Mouse (Mus musculus): ENCODE measurements around the gene Pla2g3. TPM values are rescaled to one million over a fixed set of nuclear protein-coding genes. Genes with fewer than 3 reads are reported as not detected.

Gene Pla2g3
- total and polyA plus RNA-seq, 2 experiments from 2014 or later: 11.9 to 26.2 TPM

GRCm38 (mm10) chr11:3519756-3520398, 31.8 kb downstream of the Pla2g3 start:
- H3K9ac ChIP-seq: no peak overlapping the region
- no peaks in the 10 kb centered on the region; the same call in 1 of the 2 replicates for H3K36me3 ChIP-seq (ENCODE audit: insufficient read depth)
- H3K27ac ChIP-seq (ENCODE audit: low read depth, low read length): no peak overlapping the region
- H3K4me1 ChIP-seq (ENCODE audit: insufficient read depth): 0 out of 2 replicates have a peak, but pooled peaks cover 3% of the 10 kb centered on the region
- no peaks in the 10 kb centered on the region for H3K27me3 ChIP-seq (ENCODE audit: insufficient read depth, low read length)
- H3K4me2 ChIP-seq (ENCODE audit: low read depth): no peak overlapping the region
- WGBS: 86% methylated on average over 11 of the region's 11 CpGs
- no peak overlapping the region for H3K4me3 ChIP-seq (ENCODE audit: low read depth, low read length)
- TF ChIP-seq CTCF (IDR thresholded peaks at IDR 0.05; ENCODE audit: low read depth): no peak
- DNase-seq: no peak
- no peak for ATAC-seq
- H3K9me3 ChIP-seq (ENCODE audit: low read length): no peaks in the 10 kb centered on the region

GRCm38 (mm10) chr11:3520919-3521318, 32.8 kb downstream of the Pla2g3 start:
- Histone ChIP-seq H3K27ac (ENCODE audit: low read depth, low read length) (no peak overlapping the region), H3K4me2 (ENCODE audit: low read depth) (no peak overlapping the region), H3K4me3 (ENCODE audit: low read depth, low read length) (no peak overlapping the region), H3K36me3 (ENCODE audit: insufficient read depth) (no peaks in the 10 kb centered on the region; the same call in 1 of the 2 replicates), H3K27me3 (ENCODE audit: insufficient read depth, low read length) (no peaks in the 10 kb centered on the region), H3K9me3 (ENCODE audit: low read length) (no peaks in the 10 kb centered on the region), H3K4me1 (ENCODE audit: insufficient read depth) (0 out of 2 replicates have a peak, but pooled peaks cover 3% of the 10 kb centered on the region), H3K9ac (no peak overlapping the region)
- WGBS: 76% methylated on average over 14 of the region's 14 CpGs
- no peak for TF ChIP-seq CTCF (IDR thresholded peaks at IDR 0.05; ENCODE audit: low read depth)
- no peak for DNase-seq
- no peak for ATAC-seq

- ATAC-seq: no peak
- Histone ChIP-seq H3K36me3 (ENCODE audit: insufficient read depth) (no peaks in the 10 kb centered on the region; the same call in 1 of the 2 replicates), H3K4me1 (ENCODE audit: insufficient read depth) (0 out of 2 replicates have a peak, but pooled peaks cover 3% of the 10 kb centered on the region), H3K4me2 (ENCODE audit: low read depth) (no peak overlapping the region), H3K9ac (no peak overlapping the region), H3K27me3 (ENCODE audit: insufficient read depth, low read length) (no peaks in the 10 kb centered on the region), H3K9me3 (ENCODE audit: low read length) (no peaks in the 10 kb centered on the region), H3K27ac (ENCODE audit: low read depth, low read length) (no peak overlapping the region), H3K4me3 (ENCODE audit: low read depth, low read length) (no peak overlapping the region)
- no peak for TF ChIP-seq CTCF (IDR thresholded peaks at IDR 0.05; ENCODE audit: low read depth)
- DNase-seq: no peak
- WGBS: 91% methylated on average over 23 of the region's 23 CpGs
Observed at GRCm38 (mm10) chr11:3521339-3522224, 33.5 kb downstream of the Pla2g3 start.

- Histone ChIP-seq H3K4me2 (ENCODE audit: low read depth) (no peak overlapping the region), H3K36me3 (ENCODE audit: insufficient read depth) (no peaks in the 10 kb centered on the region; the same call in 1 of the 2 replicates), H3K4me3 (ENCODE audit: low read depth, low read length) (no peak overlapping the region), H3K27me3 (ENCODE audit: insufficient read depth, low read length) (no peaks in the 10 kb centered on the region), H3K9ac (no peak overlapping the region), H3K4me1 (ENCODE audit: insufficient read depth) (0 out of 2 replicates have a peak, but pooled peaks cover 1% of the 10 kb centered on the region), H3K9me3 (ENCODE audit: low read length) (no peaks in the 10 kb centered on the region), H3K27ac (ENCODE audit: low read depth, low read length) (no peak overlapping the region)
- TF ChIP-seq CTCF (IDR thresholded peaks at IDR 0.05; ENCODE audit: low read depth): no peak
- WGBS: 96% methylated on average over 17 of the region's 17 CpGs
- DNase-seq (no peak), ATAC-seq (no peak)
Observed at GRCm38 (mm10) chr11:3522285-3523000, 34.4 kb downstream of the Pla2g3 start.

GRCm38 (mm10) chr11:3523840-3524582, 35.9 kb downstream of the Pla2g3 start:
- no peaks in the 10 kb centered on the region for H3K4me1 ChIP-seq (ENCODE audit: insufficient read depth)
- H3K9ac ChIP-seq: no peak overlapping the region
- no peak for DNase-seq
- H3K4me3 ChIP-seq (ENCODE audit: low read depth, low read length): no peak overlapping the region
- no peaks in the 10 kb centered on the region for H3K27me3 ChIP-seq (ENCODE audit: insufficient read depth, low read length)
- no peak overlapping the region for H3K27ac ChIP-seq (ENCODE audit: low read depth, low read length)
- H3K9me3 ChIP-seq (ENCODE audit: low read length): no peaks in the 10 kb centered on the region
- WGBS: 79% methylated on average over 7 of the region's 7 CpGs
- TF ChIP-seq CTCF (IDR thresholded peaks at IDR 0.05; ENCODE audit: low read depth): no peak
- no peak for ATAC-seq
- no peaks in the 10 kb centered on the region; the same call in 1 of the 2 replicates for H3K36me3 ChIP-seq (ENCODE audit: insufficient read depth)
- no peak overlapping the region for H3K4me2 ChIP-seq (ENCODE audit: low read depth)

GRCm38 (mm10) chr11:3525560-3525959, 37.5 kb downstream of the Pla2g3 start:
- WGBS: 81% methylated on average over 4 of the region's 4 CpGs
- TF ChIP-seq CTCF (IDR thresholded peaks at IDR 0.05; ENCODE audit: low read depth): no peak
- Histone ChIP-seq H3K27me3 (ENCODE audit: insufficient read depth, low read length) (no peaks in the 10 kb centered on the region), H3K4me1 (ENCODE audit: insufficient read depth) (no peaks in the 10 kb centered on the region), H3K4me2 (ENCODE audit: low read depth) (no peak overlapping the region), H3K27ac (ENCODE audit: low read depth, low read length) (no peak overlapping the region), H3K36me3 (ENCODE audit: insufficient read depth) (no peaks in the 10 kb centered on the region), H3K9ac (no peak overlapping the region), H3K4me3 (ENCODE audit: low read depth, low read length) (no peak overlapping the region), H3K9me3 (ENCODE audit: low read length) (no peaks in the 10 kb centered on the region)
- DNase-seq (no peak), ATAC-seq (no peak)

All from forebrain, postnatal 0 days (tissue).